Mouse (Mus musculus) MEL (cell line): Measurements from ENCODE around the gene Odf3. TPM values are rescaled to one million over a fixed set of nuclear protein-coding genes. Genes with fewer than 3 reads are reported as not detected.

Source experiments
- DNase-seq: peaks from one replicate; pipeline ENCODE4 v3.0.0; 2011; ENCODE audit warnings: low read depth, low spot score
- H3K27ac ChIP-seq: 2 replicates; pipeline ENCODE4 v1.5.1; 2012; ENCODE audit warnings: low read depth, mild to moderate bottlenecking, control low read depth, low read length, moderate library complexity; ENCODE audit not compliant: control insufficient read depth
- H3K27me3 ChIP-seq, 2 experiments: fragments of 150-350 bp in 1 of 2; sonication (generic) in 1 of 2; 2 replicates each; pipeline ENCODE4 v1.6.1; 2012; ENCODE audit warnings: low read length in 2 of 2, mild to moderate bottlenecking in 2 of 2, improper control_type of control experiment in 1 of 2, moderate library complexity in 1 of 2; ENCODE audit not compliant: insufficient read depth in 2 of 2, control insufficient read depth in 1 of 2
- H3K36me3 ChIP-seq, 2 experiments: 2 replicates each; pipeline ENCODE4 v1.6.1; 2012 to 2014; ENCODE audit warnings: low read length in 2 of 2, improper control_type of control experiment in 1 of 2, inconsistent platforms in 1 of 2, mild to moderate bottlenecking in 1 of 2; ENCODE audit not compliant: insufficient read depth in 2 of 2, control insufficient read depth in 1 of 2
- H3K4me1 ChIP-seq, 2 experiments: fragments of 150-350 bp in 1 of 2; sonication (generic) in 1 of 2; 2 replicates each; pipeline ENCODE4 v1.6.1; 2012; ENCODE audit warnings: low read length in 2 of 2, improper control_type of control experiment in 1 of 2, mild to moderate bottlenecking in 1 of 2; ENCODE audit not compliant: insufficient read depth in 2 of 2, control insufficient read depth in 1 of 2
- H3K4me3 ChIP-seq, 2 experiments: fragments of 150-350 bp in 1 of 2; sonication (generic) in 1 of 2; 2 replicates each; pipeline ENCODE4 v1.5.1; 2012; ENCODE audit warnings: low read depth in 2 of 2, low read length in 2 of 2, mild to moderate bottlenecking in 2 of 2, moderate library complexity in 2 of 2, control low read depth in 1 of 2, improper control_type of control experiment in 1 of 2; ENCODE audit not compliant: control insufficient read depth in 1 of 2, insufficient read depth in 1 of 2
- H3K79me2 ChIP-seq: 2 replicates; pipeline ENCODE4 v1.6.1; 2012; ENCODE audit warnings: mild to moderate bottlenecking, low read length, moderate library complexity; ENCODE audit not compliant: control insufficient read depth, poor library complexity, insufficient read depth
- H3K9ac ChIP-seq: 2 replicates; pipeline ENCODE4 v1.6.1; 2012; ENCODE audit warnings: low read depth, mild to moderate bottlenecking, control low read depth, low read length, moderate library complexity; ENCODE audit not compliant: control insufficient read depth, poor library complexity, severe bottlenecking
- H3K9me3 ChIP-seq: fragments of 150-350 bp; sonication (generic); replicated peaks from 2 replicates; pipeline ENCODE4 v1.6.1; 2012; ENCODE audit warnings: mild to moderate bottlenecking, low read length, improper control_type of control experiment, moderate library complexity; ENCODE audit not compliant: insufficient read depth
- BHLHE40 ChIP-seq: IDR thresholded peaks from 2 replicates; pipeline ENCODE4 v1.6.1; 2012; ENCODE audit warnings: low read depth, mild to moderate bottlenecking, inconsistent platforms, low read length, improper control_type of control experiment, borderline replicate concordance
- EP300 ChIP-seq, 2 experiments: IDR thresholded peaks; 2 replicates each; pipeline ENCODE4 v1.6.1; 2011; ENCODE audit warnings: improper control_type of control experiment in 2 of 2, low read length in 2 of 2, low read depth in 1 of 2, mild to moderate bottlenecking in 1 of 2
- ETS1 ChIP-seq: IDR thresholded peaks from 2 replicates; pipeline ENCODE4 v1.6.1; 2012; ENCODE audit warnings: low read depth, mild to moderate bottlenecking, inconsistent platforms, low read length, improper control_type of control experiment, moderate library complexity
- GABPA ChIP-seq: IDR thresholded peaks from 2 replicates; pipeline ENCODE4 v1.6.1; 2012; ENCODE audit warnings: low read depth, mild to moderate bottlenecking, inconsistent platforms, low read length, improper control_type of control experiment, moderate library complexity
- GATA1 ChIP-seq: IDR thresholded peaks from 2 replicates; pipeline ENCODE4 v1.6.1; 2011; ENCODE audit warnings: low read depth, low read length, improper control_type of control experiment
- JUND ChIP-seq: IDR thresholded peaks from 2 replicates; pipeline ENCODE4 v1.6.1; 2011; ENCODE audit warnings: low read depth, mild to moderate bottlenecking, improper control_type of control experiment, low read length
- MAX ChIP-seq: IDR thresholded peaks from 2 replicates; pipeline ENCODE4 v1.6.1; 2011; ENCODE audit warnings: low read length, improper control_type of control experiment
- MEF2A ChIP-seq: IDR thresholded peaks from 2 replicates; pipeline ENCODE4 v1.6.1; 2014; ENCODE audit warnings: low read depth, mild to moderate bottlenecking, inconsistent platforms, low read length, improper control_type of control experiment; ENCODE audit not compliant: poor library complexity, insufficient replicate concordance, severe bottlenecking; ENCODE audit errors: extremely low read depth
- NRF1 ChIP-seq: IDR thresholded peaks from 2 replicates; pipeline ENCODE4 v1.6.1; 2014; ENCODE audit warnings: low read depth, mild to moderate bottlenecking, inconsistent platforms, low read length, improper control_type of control experiment, moderate library complexity; ENCODE audit not compliant: poor library complexity, insufficient read depth, severe bottlenecking
- POLR2AphosphoS2 ChIP-seq: IDR thresholded peaks from 2 replicates; pipeline ENCODE4 v1.6.1; 2011; ENCODE audit warnings: low read length, improper control_type of control experiment
- SMC3 ChIP-seq: IDR thresholded peaks from 2 replicates; pipeline ENCODE4 v1.6.1; 2011; ENCODE audit warnings: low read depth, low read length, improper control_type of control experiment
- TAL1 ChIP-seq: IDR thresholded peaks from 2 replicates; pipeline ENCODE4 v1.6.1; 2012; ENCODE audit warnings: mild to moderate bottlenecking, inconsistent platforms, low read length, moderate library complexity, mixed read lengths
- TBP ChIP-seq: IDR thresholded peaks from 2 replicates; pipeline ENCODE4 v1.8.0; 2011; ENCODE audit warnings: low read depth, low read length, improper control_type of control experiment
- TCF12 ChIP-seq: IDR thresholded peaks from 2 replicates; pipeline ENCODE4 v1.6.1; 2014; ENCODE audit warnings: low read depth, mild to moderate bottlenecking, inconsistent platforms, low read length, improper control_type of control experiment, moderate library complexity
- UBTF ChIP-seq: IDR thresholded peaks from 2 replicates; pipeline ENCODE4 v1.6.1; 2012; ENCODE audit warnings: low read depth, mild to moderate bottlenecking, inconsistent platforms, low read length, improper control_type of control experiment, moderate library complexity, borderline replicate concordance; ENCODE audit not compliant: insufficient read depth
- USF1 ChIP-seq: IDR thresholded peaks from 2 replicates; pipeline ENCODE4 v1.6.1; 2014; ENCODE audit warnings: low read depth, mild to moderate bottlenecking, inconsistent platforms, low read length, improper control_type of control experiment, moderate library complexity
- USF2 ChIP-seq, 2 experiments: IDR thresholded peaks; 2 replicates each; pipeline ENCODE4 v1.6.1; 2011 to 2012; ENCODE audit warnings: improper control_type of control experiment in 2 of 2, low read length in 2 of 2, borderline replicate concordance in 1 of 2, inconsistent platforms in 1 of 2, low read depth in 1 of 2, mild to moderate bottlenecking in 1 of 2; ENCODE audit not compliant: insufficient read depth in 1 of 2
- ZMIZ1 ChIP-seq: IDR thresholded peaks from 2 replicates; pipeline ENCODE4 v1.6.1; 2012; ENCODE audit warnings: low read depth, mild to moderate bottlenecking, inconsistent platforms, low read length, improper control_type of control experiment, moderate library complexity
- ZNF384 ChIP-seq: IDR thresholded peaks from 2 replicates; pipeline ENCODE4 v1.6.1; 2012; ENCODE audit warnings: low read depth, mild to moderate bottlenecking, inconsistent platforms, low read length, improper control_type of control experiment
- polyA plus RNA-seq, 2 experiments: library from polyadenylated mRNA; stranded (reverse) in 1 of 2; unstranded in 1 of 2; fragments of >175 nt in 1 of 2; fragments of >200 nt in 1 of 2; gene quantifications; 2 replicates each; pipeline versions ENCODE4 v1.2.1 to v1.2.4; 2012; ENCODE audit warnings: low replicate concordance in 2 of 2, low read depth in 1 of 2; ENCODE audit not compliant: insufficient read length in 2 of 2, insufficient read depth in 1 of 2, missing spikeins in 1 of 2
- total RNA-seq: library from RNA; depleted of rRNA; stranded (reverse); fragments of 300-350 nt; gene quantifications from 2 replicates; pipeline ENCODE4 v1.2.3, GENCODE M21; 2012

The Odf3 gene
- total and polyA plus RNA-seq, 3 experiments, result not detected

DNA sequence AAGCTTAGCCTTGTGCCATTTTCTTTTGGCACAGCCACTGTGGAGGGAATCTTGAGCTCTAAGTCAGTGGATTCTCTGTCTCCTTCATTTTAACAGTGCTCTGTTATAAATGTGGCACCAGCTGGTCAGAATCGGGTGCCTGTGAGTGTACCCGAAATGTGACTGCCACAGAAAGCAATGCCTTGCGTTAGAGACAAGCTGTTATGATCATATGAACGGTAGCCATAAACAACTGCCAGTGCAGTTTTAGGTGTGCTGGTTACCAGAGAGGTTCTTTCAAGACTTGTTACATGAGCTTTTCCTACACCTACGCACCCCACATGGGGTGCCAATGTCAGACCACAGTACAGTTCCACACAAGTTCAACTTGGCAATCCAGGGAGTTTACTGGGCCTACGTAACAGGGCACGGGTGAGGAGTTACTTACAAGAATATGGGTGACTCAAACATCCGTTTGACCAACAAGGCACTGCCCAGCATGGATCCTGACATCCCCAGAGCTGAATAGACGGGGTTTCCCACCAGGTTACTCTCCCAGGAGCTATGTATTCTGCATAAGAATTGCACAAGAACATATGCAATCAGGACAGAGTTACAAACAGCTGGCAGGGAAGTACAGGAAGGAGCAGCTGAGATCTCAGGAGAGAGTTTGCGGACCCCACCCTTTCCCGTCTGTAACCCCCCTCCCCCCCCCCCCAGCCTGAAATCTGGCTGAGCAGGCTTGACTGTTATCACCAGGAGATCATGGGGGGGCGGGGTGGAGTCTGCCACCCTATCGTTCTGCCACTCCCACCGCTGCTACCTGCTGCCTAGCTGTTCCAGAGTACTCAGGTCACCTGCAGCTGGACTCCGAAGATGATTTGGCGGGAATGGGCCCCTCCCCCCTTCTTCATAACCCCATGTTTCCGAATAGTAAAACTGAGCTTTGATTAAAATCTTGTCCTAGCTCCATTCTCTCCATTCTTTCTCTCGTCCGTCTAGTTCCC, 6.6 kb upstream of the Odf3 start:
- Histone ChIP-seq H3K79me2 (no peaks in the 10 kb centered on the region), H3K27me3 (no peaks in the 10 kb centered on the region; a peak in 1 of 4 replicates), H3K27ac (no peak overlapping the region), H3K36me3 (no peaks in the 10 kb centered on the region; a peak in 1 of 4 replicates), H3K4me3 (no peak overlapping the region), H3K4me1 (peaks cover 3 to 9% of the 10 kb centered on the region in 2 experiments; a peak in 2 of 4 replicates)
- no peak for DNase-seq
- TF ChIP-seq UBTF (no peak), MAX (no peak), TBP (no peak), POLR2AphosphoS2 (no peak), BHLHE40 (no peak), ZNF384 (no peak), EP300 (IDR thresholded peaks at IDR 0.05; ENCODE audit: low read depth in 1 of 2, low read length in 2 of 2) (no peak), NRF1 (no peak), GATA1 (no peak), SMC3 (no peak), USF2 (IDR thresholded peaks at IDR 0.05; ENCODE audit: borderline replicate concordance in 1 of 2, insufficient read depth in 1 of 2, low read depth in 1 of 2, low read length in 2 of 2) (no peak)
- TF ChIP-seq, all 39 proteins: peak for 0
- no peak overlapping the region for H3K9ac ChIP-seq
- H3K9me3 ChIP-seq, result no peaks in the 10 kb centered on the region

DNA sequence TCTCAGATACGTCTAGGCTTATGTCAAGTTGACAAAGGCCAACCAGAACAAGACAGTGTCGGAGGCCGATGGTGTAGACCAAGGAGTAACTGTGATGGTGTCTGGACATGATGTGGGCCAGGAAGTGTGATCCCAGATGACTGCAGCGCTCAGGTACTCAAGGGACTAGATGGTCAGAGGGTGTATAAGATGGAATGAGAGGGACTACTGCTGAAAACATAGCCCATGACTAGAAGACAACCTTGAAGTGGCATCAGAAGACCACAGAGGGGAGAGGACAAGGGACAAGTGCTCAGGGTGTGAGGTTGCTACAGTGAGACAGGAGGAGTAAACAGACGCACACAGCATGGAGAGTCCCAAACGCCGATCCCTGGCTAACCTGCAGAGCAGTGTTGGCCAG, 3.8 kb upstream of the Odf3 start:
- peaks cover 0 to 2% of the 10 kb centered on the region in 2 experiments; a peak in 1 of 4 replicates for H3K4me1 ChIP-seq
- H3K27me3 ChIP-seq, result no peaks in the 10 kb centered on the region; a peak in 1 of 4 replicates
- H3K4me3 ChIP-seq, result no peak overlapping the region
- H3K9ac ChIP-seq, result no peak overlapping the region
- no peak overlapping the region for H3K27ac ChIP-seq
- H3K36me3 ChIP-seq, result no peaks in the 10 kb centered on the region; a peak in 1 of 4 replicates
- no peak for TF ChIP-seq USF1
- no peak for TF ChIP-seq USF2 (IDR thresholded peaks at IDR 0.05; ENCODE audit: borderline replicate concordance in 1 of 2, insufficient read depth in 1 of 2, low read depth in 1 of 2, low read length in 2 of 2)
- no peak for TF ChIP-seq TAL1
- TF ChIP-seq ZMIZ1, result no peak
- TF ChIP-seq SMC3, result no peak
- no peak for TF ChIP-seq MEF2A
- TF ChIP-seq NRF1, result no peak
- no peak for TF ChIP-seq TCF12
- no peak for TF ChIP-seq GABPA
- no peak for TF ChIP-seq JUND
- no peak for TF ChIP-seq ZNF384
- no peak for TF ChIP-seq ETS1
- H3K9me3 ChIP-seq, result no peaks in the 10 kb centered on the region
- DNase-seq, result no peak
- H3K79me2 ChIP-seq, result no peaks in the 10 kb centered on the region
